Mouse (Mus musculus) lung, embryonic 16.5 days (tissue): ENCODE data around the gene Ube2q2. TPM values are rescaled to one million over a fixed set of nuclear protein-coding genes. Genes with fewer than 3 reads are reported as not detected.
"Not testable (repeated sequence)": the region's sequence is repeated elsewhere in the genome, so short reads cannot be mapped to it uniquely, and the experiment has no call there.

Source experiments
- ATAC-seq: fragments of 200-750 bp; cut with Nextera tagmentation; 2 replicates; pipeline ENCODE4 v1.8.0; 2017; ENCODE audit warnings: low read depth, mild to moderate bottlenecking, moderate library complexity
- H3K27ac ChIP-seq: fragments of 300-500 bp; sonication (generic); 2 replicates; pipeline ENCODE4 v1.5.1; 2014; ENCODE audit warnings: mild to moderate bottlenecking, control low read depth, low read length
- H3K27me3 ChIP-seq: fragments of 300-500 bp; sonication (generic); 2 replicates; pipeline ENCODE4 v1.6.1; 2014; ENCODE audit warnings: low read depth, low read length, mixed read lengths; ENCODE audit not compliant: control insufficient read depth, insufficient read depth
- H3K36me3 ChIP-seq: fragments of 300-500 bp; sonication (generic); 2 replicates; pipeline ENCODE4 v1.6.1; 2014; ENCODE audit warnings: low read length; ENCODE audit not compliant: control insufficient read depth, insufficient read depth
- H3K4me1 ChIP-seq: fragments of 300-500 bp; sonication (generic); replicated peaks from 2 replicates; pipeline ENCODE4 v1.6.1; 2014; ENCODE audit warnings: low read length, mixed read lengths; ENCODE audit not compliant: control insufficient read depth, insufficient read depth
- H3K4me2 ChIP-seq: fragments of 300-500 bp; sonication (generic); 2 replicates; pipeline ENCODE4 v1.6.1; 2014; ENCODE audit warnings: low read depth, low read length, control low read depth
- H3K4me3 ChIP-seq: fragments of 300-500 bp; sonication (generic); 2 replicates; pipeline ENCODE4 v1.5.1; 2014; ENCODE audit warnings: mild to moderate bottlenecking, low read length, control low read depth
- H3K9ac ChIP-seq: fragments of 300-500 bp; sonication (generic); 2 replicates; pipeline ENCODE4 v1.6.1; 2014; ENCODE audit warnings: low read length, control low read depth
- H3K9me3 ChIP-seq: fragments of 300-500 bp; sonication (generic); 2 replicates; pipeline ENCODE4 v1.6.1; 2016; ENCODE audit warnings: low read length; ENCODE audit not compliant: control insufficient read depth
- WGBS: fragments of 180-500 bp; shearing (Covaris S2); extraction: QIAGEN DNeasy Blood & Tissue Kit; methylation state at CpG from one replicate; pipeline ENCODE4 v1.1.7; 2014; 5-methylcytosine and 5-hydroxymethylcytosine counted together
- polyA plus RNA-seq: library from polyadenylated mRNA; unstranded; fragments of >200 nt; fragmentation: Nextera tagmentation; extraction: Ambion mirVana; gene quantifications from 2 replicates; pipeline ENCODE4 v1.2.1, GENCODE M21; 2015

Ube2q2 gene
- polyA plus RNA-seq, 1 experiment from 2014 or later: 18.6 TPM

DNA sequence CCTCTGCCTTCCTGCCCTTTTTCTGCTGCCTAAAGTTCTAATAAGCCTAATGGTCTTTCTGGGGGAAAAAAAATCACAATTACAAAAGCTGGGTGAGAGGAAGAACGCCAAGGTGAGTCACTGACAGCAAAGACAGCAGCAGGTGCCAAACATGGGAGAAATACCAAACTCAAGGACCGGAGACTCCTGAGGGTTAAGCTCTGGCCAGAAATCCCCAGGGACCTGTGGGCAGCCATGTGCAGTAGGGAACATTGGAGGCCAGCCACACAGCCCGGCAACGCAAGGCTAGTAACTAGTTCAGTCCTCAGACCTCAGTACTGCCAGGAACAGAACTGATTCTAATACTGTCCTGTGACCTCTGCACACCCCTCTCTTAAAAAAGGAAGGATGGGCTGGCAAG lies 79.5 kb downstream of the Ube2q2 start:
- Histone ChIP-seq H3K27me3 (no peaks in the 10 kb centered on the region), H3K4me2 (no peak overlapping the region), H3K9ac (no peak overlapping the region), H3K36me3 (peaks cover 8% of the 10 kb centered on the region), H3K4me1 (no peaks in the 10 kb centered on the region), H3K27ac (no peak overlapping the region), H3K9me3 (no peaks in the 10 kb centered on the region), H3K4me3 (no peak overlapping the region)
- 83% methylated on average over 4 of the region's 4 CpGs for WGBS
- ATAC-seq: no peak

DNA sequence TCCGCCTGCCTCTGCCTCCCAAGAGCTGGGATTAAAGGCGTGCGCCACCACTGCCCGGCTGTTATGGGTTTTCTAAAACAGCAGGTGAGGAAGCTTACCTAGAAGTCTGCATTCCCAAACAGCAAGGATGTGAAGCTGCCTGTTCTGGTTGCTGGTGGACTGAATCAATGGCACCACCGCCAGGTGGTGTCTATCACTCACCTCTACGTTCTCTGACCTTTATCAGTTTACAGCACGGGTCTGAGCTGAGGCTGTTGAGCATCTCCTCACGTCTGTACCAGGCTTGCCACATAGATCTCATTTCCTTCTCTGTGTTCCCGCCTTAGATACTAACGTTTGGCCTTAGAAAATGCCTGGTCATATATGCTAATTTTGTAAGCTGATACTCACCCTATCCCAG lies 80.4 kb downstream of the Ube2q2 start:
- Histone ChIP-seq H3K27ac (no peak overlapping the region), H3K4me2 (no peak overlapping the region), H3K9ac (no peak overlapping the region), H3K4me1 (no peaks in the 10 kb centered on the region), H3K27me3 (no peaks in the 10 kb centered on the region), H3K9me3 (no peaks in the 10 kb centered on the region), H3K4me3 (no peak overlapping the region), H3K36me3 (0 out of 2 replicates have a peak, but pooled peaks cover 2% of the 10 kb centered on the region)
- no peak for ATAC-seq
- 54% methylated on average over 10 of the region's 10 CpGs for WGBS

DNA sequence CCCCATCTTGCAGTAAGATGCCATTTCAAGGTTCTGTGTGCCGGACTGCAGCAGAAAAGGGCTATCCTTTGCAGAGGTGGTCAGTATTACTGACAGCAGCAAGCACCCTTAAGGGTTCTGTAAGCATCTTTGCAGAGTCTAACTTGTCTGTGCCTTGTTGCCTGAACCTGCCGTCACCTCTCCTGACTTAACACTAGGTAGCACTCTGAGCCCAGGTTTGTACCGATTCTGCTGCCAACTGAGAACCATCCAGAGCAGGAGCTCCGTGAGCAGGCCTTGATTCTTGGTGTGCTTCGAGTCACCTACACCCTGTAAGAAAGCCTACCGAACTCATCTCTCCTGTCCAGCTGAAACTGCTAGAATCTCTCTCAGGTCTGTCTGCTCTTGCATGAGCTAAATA lies 82.9 kb downstream of the Ube2q2 start:
- Histone ChIP-seq H3K36me3 (no peaks in the 10 kb centered on the region), H3K4me3 (no peak overlapping the region), H3K4me1 (no peaks in the 10 kb centered on the region), H3K9me3 (no peaks in the 10 kb centered on the region), H3K27me3 (no peaks in the 10 kb centered on the region), H3K9ac (no peak overlapping the region), H3K4me2 (no peak overlapping the region), H3K27ac (no peak overlapping the region)
- WGBS: 57% methylated on average over 6 of the region's 6 CpGs
- ATAC-seq: no peak

DNA sequence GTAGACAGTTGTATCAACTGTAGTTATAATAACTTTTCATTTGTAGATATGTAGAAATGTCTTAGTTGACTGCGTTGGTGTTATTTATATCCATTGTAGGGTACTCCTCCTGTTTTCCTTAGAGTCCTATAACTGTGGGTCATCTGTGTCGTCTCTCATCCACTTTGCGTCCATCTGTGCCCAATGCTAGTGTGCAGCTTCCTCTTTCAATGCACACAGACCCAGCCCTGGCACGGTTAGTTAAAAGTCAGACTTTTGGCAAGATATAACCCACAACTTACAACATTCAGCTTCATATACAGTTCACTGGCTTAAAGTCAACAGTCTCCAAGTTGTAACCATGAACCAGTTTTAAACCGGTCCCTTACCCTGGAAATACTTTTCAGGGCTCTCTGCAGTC lies 83.5 kb downstream of the Ube2q2 start:
- H3K9ac ChIP-seq: no peak overlapping the region
- H3K36me3 ChIP-seq: no peaks in the 10 kb centered on the region
- no peak for ATAC-seq
- no peaks in the 10 kb centered on the region for H3K9me3 ChIP-seq
- H3K27ac ChIP-seq: no peak overlapping the region
- H3K4me3 ChIP-seq: no peak overlapping the region
- no peaks in the 10 kb centered on the region for H3K27me3 ChIP-seq
- H3K4me2 ChIP-seq: no peak overlapping the region
- 90% methylated on average over 5 of the region's 5 CpGs for WGBS
- no peaks in the 10 kb centered on the region for H3K4me1 ChIP-seq

DNA sequence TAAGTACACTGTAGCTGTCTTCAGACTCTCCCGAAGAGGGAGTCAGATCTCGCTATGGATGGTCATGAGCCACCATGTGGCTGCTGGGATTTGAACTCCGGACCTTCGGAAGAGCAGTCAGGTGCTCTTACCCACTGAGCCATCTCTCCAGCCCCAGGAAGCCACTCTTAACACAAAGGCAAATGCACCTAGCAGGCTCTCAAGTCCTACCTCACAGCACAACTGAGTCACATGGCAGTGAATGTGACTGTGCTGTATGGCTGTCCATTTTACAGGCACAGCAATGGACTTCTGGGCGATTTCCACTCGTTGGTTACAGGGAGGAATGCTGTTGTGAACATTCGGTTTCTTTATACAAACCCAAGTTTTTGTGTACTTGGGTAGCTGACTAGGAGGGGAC lies 83.9 kb downstream of the Ube2q2 start:
- H3K27me3 ChIP-seq: no peaks in the 10 kb centered on the region
- H3K4me3 ChIP-seq: no peak overlapping the region
- no peaks in the 10 kb centered on the region for H3K9me3 ChIP-seq
- WGBS: 74% methylated on average over 7 of the region's 7 CpGs
- H3K9ac ChIP-seq: no peak overlapping the region
- ATAC-seq: no peak
- H3K4me1 ChIP-seq: no peaks in the 10 kb centered on the region
- no peak overlapping the region for H3K27ac ChIP-seq
- no peak overlapping the region for H3K4me2 ChIP-seq
- no peaks in the 10 kb centered on the region for H3K36me3 ChIP-seq

DNA sequence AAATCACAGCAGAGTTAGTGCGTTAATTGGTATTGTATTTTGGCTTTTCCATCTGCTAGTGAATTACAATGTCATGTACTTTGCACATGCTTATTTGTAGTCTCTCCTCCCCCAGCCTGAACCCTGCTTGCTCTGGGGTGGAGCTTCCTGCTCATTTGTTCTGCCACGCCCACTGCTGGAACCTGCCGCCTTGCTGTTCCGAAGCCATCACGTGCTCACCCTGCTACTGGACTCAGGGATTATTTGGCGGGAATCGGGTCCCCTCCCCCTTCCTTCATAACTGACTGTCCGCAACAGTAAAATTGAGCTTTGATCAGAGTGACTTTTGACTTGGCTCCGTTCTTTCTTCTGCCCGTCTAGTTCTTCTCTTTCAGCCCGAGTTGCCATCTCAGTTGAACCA lies 84.4 kb downstream of the Ube2q2 start:
- not testable (repeated sequence) for ATAC-seq, H3K4me1 ChIP-seq, H3K27ac ChIP-seq, H3K4me3 ChIP-seq, H3K36me3 ChIP-seq, H3K9ac ChIP-seq, H3K4me2 ChIP-seq, H3K27me3 ChIP-seq, H3K9me3 ChIP-seq
- 51% methylated on average over 11 of the region's 11 CpGs for WGBS

DNA sequence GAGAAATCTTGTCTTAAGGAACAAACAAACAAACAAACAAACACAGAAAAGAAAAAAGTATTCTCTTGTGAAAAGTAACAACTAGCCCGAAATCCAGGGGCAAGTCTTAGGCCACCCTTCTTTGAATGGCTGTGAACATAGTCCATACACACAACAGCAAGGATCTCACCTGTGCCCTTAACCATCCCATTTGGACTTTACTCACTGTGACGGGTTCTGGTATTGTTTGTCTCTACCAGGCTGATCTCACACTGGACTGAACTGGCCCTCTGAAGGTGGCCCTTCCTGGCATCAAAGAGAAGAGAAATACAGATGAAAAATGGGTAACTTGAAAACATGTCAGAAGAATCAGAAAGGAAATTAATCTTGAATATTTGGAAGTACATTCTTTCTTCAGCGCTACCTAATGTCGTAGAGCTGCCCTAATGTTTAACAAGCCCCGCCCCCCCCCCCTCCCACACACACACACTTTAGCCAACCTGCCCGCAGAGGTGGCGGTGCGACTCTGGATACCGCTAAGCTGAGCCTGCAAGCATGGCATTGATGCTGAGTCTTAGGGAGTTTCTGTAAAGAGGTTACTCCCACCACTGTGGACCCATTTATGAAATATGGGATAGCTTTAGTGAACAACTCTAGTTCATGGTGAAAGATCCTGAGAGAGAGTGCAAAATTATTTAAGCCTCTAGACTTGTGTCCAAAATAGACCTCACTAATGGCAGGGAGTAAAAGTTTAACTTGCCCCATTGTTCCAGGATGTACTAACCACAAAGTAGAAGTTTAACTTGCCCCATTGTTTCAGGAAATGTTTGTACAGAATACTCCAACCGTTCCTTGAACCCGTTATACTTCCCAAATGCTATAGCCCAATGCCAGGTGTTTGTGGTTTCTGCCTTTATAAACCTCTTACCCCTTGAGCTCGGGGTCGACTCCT lies 87.8 kb downstream of the Ube2q2 start:
- ATAC-seq: no peak
- Histone ChIP-seq H3K4me2 (no peak overlapping the region), H3K36me3 (no peaks in the 10 kb centered on the region), H3K4me3 (no peak overlapping the region), H3K27me3 (no peaks in the 10 kb centered on the region; the same call in 1 of the 2 replicates), H3K9me3 (no peaks in the 10 kb centered on the region), H3K4me1 (no peaks in the 10 kb centered on the region), H3K27ac (no peak overlapping the region), H3K9ac (no peak overlapping the region)
- WGBS: 57% methylated on average over 12 of the region's 13 CpGs

DNA sequence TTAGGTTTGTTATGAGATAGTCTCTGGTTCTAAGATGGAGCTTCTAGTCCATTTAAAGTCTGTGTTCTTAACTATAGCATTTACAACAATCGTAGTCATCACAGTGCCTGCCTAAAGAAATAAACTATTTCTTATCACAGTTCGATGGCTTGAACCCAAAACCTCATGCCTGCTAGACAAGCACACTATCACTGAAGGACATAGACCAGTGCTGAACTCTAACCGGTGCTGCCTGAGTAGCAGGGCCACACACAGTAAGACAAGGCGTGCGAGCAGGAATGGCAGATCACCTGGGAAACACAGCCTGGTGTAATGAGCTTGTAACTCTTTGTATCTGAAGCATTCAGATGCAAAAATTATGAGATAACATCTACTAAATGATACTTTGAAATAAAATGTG lies 92.2 kb downstream of the Ube2q2 start:
- 65% methylated on average over 5 of the region's 5 CpGs for WGBS
- Histone ChIP-seq H3K4me3 (no peak overlapping the region), H3K27ac (no peak overlapping the region), H3K9ac (no peak overlapping the region), H3K4me1 (no peaks in the 10 kb centered on the region), H3K9me3 (no peaks in the 10 kb centered on the region), H3K36me3 (no peaks in the 10 kb centered on the region), H3K4me2 (no peak overlapping the region), H3K27me3 (peaks cover 2% of the 10 kb centered on the region)
- no peak for ATAC-seq

DNA sequence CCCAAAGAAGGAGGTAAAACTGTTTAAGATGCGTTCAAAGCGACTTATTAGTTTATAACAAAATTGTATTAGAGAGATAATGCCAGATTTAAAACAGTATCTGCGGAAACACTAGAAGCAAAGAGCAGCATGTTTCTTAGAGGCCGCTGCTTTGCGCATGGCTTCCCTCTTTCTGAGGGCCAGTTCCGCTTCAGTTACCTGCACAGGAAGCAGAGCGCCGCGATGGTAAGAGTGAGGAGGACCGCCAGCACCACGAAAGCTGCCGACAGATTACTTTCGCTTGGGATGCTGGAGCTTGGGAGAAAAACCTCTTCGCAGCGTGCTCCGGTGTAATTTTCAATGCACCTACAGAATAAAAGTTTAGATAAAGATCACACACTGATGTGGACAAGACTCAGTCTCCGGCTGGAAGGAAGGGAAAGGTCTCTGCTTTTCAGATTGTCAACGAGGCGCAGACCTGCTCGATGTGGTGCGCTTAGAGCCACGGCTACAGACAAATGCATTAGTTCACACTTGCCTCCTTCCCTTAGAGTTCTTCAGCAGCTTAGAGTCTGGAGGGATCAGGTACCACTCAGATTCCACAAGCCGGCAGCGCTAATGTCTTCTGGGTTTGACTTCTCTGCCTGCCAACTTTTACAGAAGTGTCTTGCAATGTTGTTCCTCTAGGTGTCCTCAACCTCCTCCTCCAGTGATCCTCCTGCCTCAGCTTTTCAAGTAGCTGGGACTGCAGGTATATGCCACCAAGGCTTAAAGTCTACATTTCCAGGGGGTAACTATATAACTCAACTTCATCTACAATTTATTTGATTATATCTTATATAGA lies 93.4 kb downstream of the Ube2q2 start:
- H3K4me2 ChIP-seq: peak overlapping the region; percentile 58
- H3K36me3 ChIP-seq: no peaks in the 10 kb centered on the region
- H3K9ac ChIP-seq: peak overlapping the region; percentile 20; the same call in 1 of the 2 replicates
- no peaks in the 10 kb centered on the region for H3K4me1 ChIP-seq
- peak overlapping the region; percentile 39 for H3K4me3 ChIP-seq
- ATAC-seq: no peak
- WGBS: 39% methylated on average over 24 of the region's 24 CpGs
- H3K27me3 ChIP-seq: peaks cover 2% of the 10 kb centered on the region
- no peaks in the 10 kb centered on the region for H3K9me3 ChIP-seq
- H3K27ac ChIP-seq: no peak overlapping the region
